Mouse (Mus musculus) lung, adult 2 months (tissue): Measurements from ENCODE around the gene Ralb.
A peak's percentile ranks its signal among the peaks of the same experiment; 100 is the strongest.

Experiments
- CTCF ChIP-seq: fragments of 200-500 bp; IDR thresholded peaks from 2 replicates; pipeline ENCODE4 v1.5.1; 2011; ENCODE audit warnings: mild to moderate bottlenecking, low read length, control low read depth; ENCODE audit not compliant: insufficient read depth
- POLR2A ChIP-seq: fragments of 200-500 bp; IDR thresholded peaks from 2 replicates; pipeline ENCODE4 v1.6.1; 2011; ENCODE audit warnings: low read depth, mild to moderate bottlenecking, control low read depth, low read length, borderline replicate concordance; ENCODE audit errors: extremely low read depth

DNA sequence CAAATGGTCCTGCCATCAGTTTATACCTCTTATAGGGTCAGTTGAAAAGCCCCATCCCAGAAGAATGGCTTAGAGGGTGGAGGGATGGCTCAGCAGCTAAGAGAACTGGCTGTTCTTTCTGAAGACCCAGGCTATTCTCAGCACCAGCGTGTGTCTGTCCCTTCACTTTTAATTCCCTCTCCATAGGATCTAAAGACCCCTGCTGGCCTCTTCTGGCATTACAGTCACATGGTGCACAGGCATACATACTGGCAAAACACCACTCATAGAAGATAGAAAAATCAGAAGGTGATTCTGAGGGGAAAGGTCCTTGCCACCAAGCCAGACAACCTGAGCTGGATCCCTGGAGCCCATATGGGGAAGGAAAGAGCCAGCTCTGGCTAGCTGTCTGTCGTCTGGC lies 41.2 kb downstream of the Ralb start:
- TF ChIP-seq CTCF (0 out of 2 replicates have a peak, but pooled peaks have one; percentile 7), POLR2A (no peak)
